Mouse (Mus musculus) C2C12 (cell line): ENCODE results near the gene Rpl10a. TPM values are rescaled to one million over a fixed set of nuclear protein-coding genes. Genes with fewer than 3 reads are reported as not detected.

Experiments
- H3K27me3 ChIP-seq: one replicate; pipeline ENCODE4 v1.6.1; 2011; ENCODE audit not compliant: control insufficient read depth, insufficient read depth, insufficient read length
- H3K36me3 ChIP-seq: one replicate; pipeline ENCODE4 v1.6.1; 2011; ENCODE audit not compliant: control insufficient read depth, insufficient read depth
- H3K4me3 ChIP-seq: one replicate; pipeline ENCODE4 v1.5.1; 2011; ENCODE audit warnings: mild to moderate bottlenecking, control low read depth; ENCODE audit not compliant: poor library complexity, insufficient read depth, severe bottlenecking
- H3K79me2 ChIP-seq: one replicate; pipeline ENCODE4 v1.6.1; 2011; ENCODE audit not compliant: control insufficient read depth, insufficient read depth
- H3K79me3 ChIP-seq: one replicate; pipeline ENCODE4 v1.6.1; 2011; ENCODE audit warnings: low read depth, control low read depth
- H3ac ChIP-seq: one replicate; pipeline ENCODE3; 2011; ENCODE audit warnings: low read depth; ENCODE audit not compliant: control insufficient read depth, insufficient read length
- CEBPB ChIP-seq: IDR thresholded peaks from one replicate; pipeline ENCODE4 v1.6.1; 2011; ENCODE audit warnings: low read depth, mild to moderate bottlenecking, control low read depth, moderate library complexity
- CTCF ChIP-seq: IDR thresholded peaks from one replicate; pipeline ENCODE4 v1.5.1; 2011; ENCODE audit not compliant: control insufficient read depth, insufficient read depth, insufficient read length
- FOSL1 ChIP-seq: IDR thresholded peaks from one replicate; pipeline ENCODE4 v1.8.0; 2011; ENCODE audit warnings: mild to moderate bottlenecking, low read length; ENCODE audit not compliant: poor library complexity, insufficient read depth, severe bottlenecking
- MAX ChIP-seq: IDR thresholded peaks from one replicate; pipeline ENCODE4 v1.6.1; 2011; ENCODE audit warnings: mild to moderate bottlenecking, control low read depth
- MYOD1 ChIP-seq: IDR thresholded peaks from one replicate; pipeline ENCODE4 v1.6.1; 2011; ENCODE audit warnings: low read depth; ENCODE audit not compliant: control insufficient read depth, insufficient read length
- MYOG ChIP-seq: IDR thresholded peaks from one replicate; pipeline ENCODE4 v1.6.1; 2011; ENCODE audit not compliant: control insufficient read depth, insufficient read length; ENCODE audit errors: extremely low read depth
- USF1 ChIP-seq: IDR thresholded peaks from one replicate; pipeline ENCODE4 v1.6.1; 2011; ENCODE audit warnings: low read depth, mild to moderate bottlenecking, control low read depth, moderate library complexity
- polyA plus RNA-seq: library from polyadenylated mRNA; unstranded; fragments of >200 nt; fragmentation: generic; extraction: Trizol; gene quantifications from one replicate; pipeline ENCODE4 v1.2.1, GENCODE M21; 2012; ENCODE audit warnings: missing spikeins

Rpl10a gene
- polyA plus RNA-seq, 1 experiment: 3,499 TPM

DNA sequence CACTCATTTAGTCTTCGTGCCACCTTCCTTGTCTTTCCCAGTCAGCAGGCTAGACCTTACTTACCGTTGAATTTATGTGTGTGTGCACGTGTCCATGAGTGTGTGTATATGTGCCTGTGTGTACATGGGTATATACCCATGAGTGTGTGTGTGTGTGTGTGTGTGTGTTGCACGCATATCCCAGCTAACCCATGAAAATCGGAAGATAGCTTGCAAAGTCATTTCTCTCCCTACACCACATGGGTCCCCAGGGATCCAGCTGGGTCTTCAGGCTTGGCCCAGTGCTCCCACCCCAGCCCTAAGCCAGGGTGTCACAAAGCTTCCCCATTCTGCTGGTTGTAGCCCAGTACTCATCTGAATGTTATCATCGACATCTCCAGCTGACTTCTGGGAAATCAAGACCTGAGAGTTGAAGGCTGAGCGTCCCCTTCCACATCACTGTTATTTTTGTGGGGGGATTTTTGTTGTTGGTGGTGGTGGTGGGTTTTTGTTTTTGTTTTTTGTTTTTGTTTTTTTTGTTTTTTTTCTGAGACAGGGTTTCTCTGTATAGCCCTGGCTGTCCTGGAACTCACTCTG lies 46.3 kb upstream of the Rpl10a start:
- Histone ChIP-seq H3K27me3 (no peaks in the 10 kb centered on the region), H3K4me3 (no peak overlapping the region), H3K36me3 (no peaks in the 10 kb centered on the region)

DNA sequence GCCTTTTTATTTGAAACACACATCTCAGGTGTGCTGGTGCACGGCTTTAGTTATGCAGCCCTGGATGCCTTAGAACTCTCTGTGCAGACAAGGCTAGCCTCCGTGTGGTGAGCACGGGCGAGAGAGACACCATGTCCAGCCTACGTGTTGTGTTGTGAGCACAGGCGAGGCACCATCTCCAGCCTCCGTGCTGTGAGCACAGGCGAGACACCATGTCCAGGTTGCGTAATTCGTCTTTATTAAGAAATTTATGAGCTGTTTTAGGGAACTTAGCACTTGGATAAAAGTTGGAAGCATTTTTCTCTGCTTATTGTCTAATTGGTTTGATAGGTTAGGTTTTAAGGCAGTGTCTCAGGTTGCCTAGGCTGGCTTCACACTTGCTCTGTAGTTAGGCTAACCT lies 45.1 kb upstream of the Rpl10a start:
- Histone ChIP-seq H3ac (no peak overlapping the region), H3K27me3 (no peaks in the 10 kb centered on the region), H3K79me2 (no peaks in the 10 kb centered on the region), H3K79me3 (no peaks in the 10 kb centered on the region), H3K4me3 (no peak overlapping the region), H3K36me3 (no peaks in the 10 kb centered on the region)
- TF ChIP-seq CTCF: no peak
- TF ChIP-seq FOSL1: no peak
- TF ChIP-seq CEBPB: no peak
- TF ChIP-seq MYOG: no peak
- TF ChIP-seq MYOD1: no peak
- no peak for TF ChIP-seq USF1
- no peak for TF ChIP-seq MAX

More for the DNA sequence above, 46.3 kb upstream of the Rpl10a start:
- no peak for TF ChIP-seq MAX
- TF ChIP-seq USF1: no peak
- no peak for TF ChIP-seq CEBPB
- no peak for TF ChIP-seq MYOD1
- no peak for TF ChIP-seq CTCF
- no peak for TF ChIP-seq FOSL1
- TF ChIP-seq MYOG: no peak
- Histone ChIP-seq H3K79me3 (no peaks in the 10 kb centered on the region), H3ac (no peak overlapping the region), H3K79me2 (no peaks in the 10 kb centered on the region)

DNA sequence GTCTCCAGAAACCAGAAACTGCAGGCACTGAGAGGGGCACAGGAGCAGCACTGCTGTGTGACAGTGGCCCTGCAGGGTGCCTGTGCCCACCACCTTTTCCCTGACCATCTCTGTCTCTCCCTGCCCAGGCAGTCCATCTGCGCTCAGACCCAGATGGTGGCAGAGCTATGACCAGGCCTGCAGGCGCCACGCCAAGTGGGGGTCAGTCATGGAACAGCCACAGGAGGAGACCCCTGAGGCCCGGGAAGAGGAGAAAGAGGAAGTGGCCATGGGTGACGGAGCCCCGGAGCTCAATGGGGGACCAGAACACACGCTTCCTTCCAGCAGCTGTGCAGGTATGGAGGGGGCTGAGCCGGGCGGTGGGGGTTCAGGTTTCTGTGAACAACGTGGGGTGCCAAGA lies 42.1 kb upstream of the Rpl10a start:
- Histone ChIP-seq H3K27me3 (no peaks in the 10 kb centered on the region), H3K79me3 (no peaks in the 10 kb centered on the region), H3K79me2 (no peaks in the 10 kb centered on the region), H3K4me3 (no peak overlapping the region), H3K36me3 (no peaks in the 10 kb centered on the region), H3ac (no peak overlapping the region)
- TF ChIP-seq MYOD1 (no peak), USF1 (no peak), FOSL1 (no peak), CEBPB (no peak), MAX (no peak), CTCF (no peak), MYOG (no peak)

DNA sequence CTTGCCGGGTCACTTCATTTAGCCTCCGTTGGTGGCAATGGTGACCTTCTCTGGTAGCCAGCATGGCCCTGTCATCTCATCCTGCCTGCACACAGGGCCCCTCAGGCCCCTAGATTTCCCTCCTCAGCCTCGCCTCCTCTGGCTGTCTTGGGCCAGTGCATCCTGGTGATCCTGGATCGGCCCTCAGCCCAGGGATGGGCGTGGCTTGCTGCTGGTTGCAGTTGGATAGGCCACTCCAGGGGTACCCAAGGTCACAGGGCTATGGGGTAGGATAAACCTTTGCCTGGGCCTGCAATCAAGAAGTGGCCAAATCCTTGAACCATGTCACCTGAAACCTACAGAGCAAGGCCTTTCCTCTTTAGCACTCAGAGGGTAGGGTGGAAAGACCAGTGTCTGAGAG lies 41.3 kb upstream of the Rpl10a start:
- peaks cover 2% of the 10 kb centered on the region for H3K36me3 ChIP-seq
- TF ChIP-seq CTCF (no peak), MYOG (no peak), USF1 (no peak), MAX (no peak), MYOD1 (no peak), FOSL1 (no peak), CEBPB (no peak)
- no peaks in the 10 kb centered on the region for H3K27me3 ChIP-seq
- no peaks in the 10 kb centered on the region for H3K79me3 ChIP-seq
- no peak overlapping the region for H3ac ChIP-seq
- H3K79me2 ChIP-seq: no peaks in the 10 kb centered on the region
- no peak overlapping the region for H3K4me3 ChIP-seq

DNA sequence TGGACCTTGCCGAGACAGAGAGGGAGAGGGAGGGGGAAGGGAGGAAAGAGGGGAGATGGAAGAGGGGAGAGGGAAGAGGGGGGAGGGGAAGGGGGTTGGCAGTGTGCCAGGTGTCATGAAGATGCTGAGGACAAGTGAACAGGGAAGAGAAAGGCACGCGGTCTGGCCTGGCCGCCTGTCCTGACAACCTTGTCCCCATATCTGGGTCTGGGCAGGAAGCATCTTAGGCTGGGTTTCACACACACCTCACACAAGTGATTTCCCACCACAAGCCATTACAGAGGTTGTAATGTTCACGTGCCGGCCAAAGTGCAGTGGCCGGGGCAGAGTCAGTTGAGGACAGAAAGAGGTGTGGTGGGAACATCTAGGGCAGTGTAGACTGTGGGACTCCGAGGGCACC lies 40.7 kb upstream of the Rpl10a start:
- TF ChIP-seq MAX: no peak
- H3K36me3 ChIP-seq: peaks cover 7% of the 10 kb centered on the region

DNA sequence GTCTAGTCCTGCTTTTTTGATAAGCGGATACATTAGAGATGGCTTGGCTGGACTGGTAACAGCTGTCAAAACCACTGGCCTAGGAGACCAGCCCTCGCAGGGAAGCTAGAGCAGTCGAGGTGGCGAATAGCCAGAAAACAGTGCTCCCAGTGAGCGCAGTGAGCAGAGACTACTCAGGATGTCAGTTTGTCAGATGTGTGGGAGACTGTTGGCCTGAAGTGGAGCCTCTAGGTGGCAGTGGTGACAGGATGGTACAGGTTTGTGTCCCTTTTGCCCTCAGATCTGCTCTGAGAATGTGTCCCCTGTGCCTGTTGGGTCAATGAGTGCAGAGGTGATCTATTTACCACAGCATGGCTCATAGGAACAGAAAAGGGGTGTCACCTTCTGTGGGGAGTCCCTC lies 40.3 kb upstream of the Rpl10a start:
- no peaks in the 10 kb centered on the region for H3K79me3 ChIP-seq
- TF ChIP-seq USF1: no peak
- no peak for TF ChIP-seq CEBPB
- no peak for TF ChIP-seq FOSL1
- no peak for TF ChIP-seq MAX
- TF ChIP-seq CTCF: peak; percentile 5
- TF ChIP-seq MYOD1: no peak
- no peak for TF ChIP-seq MYOG
- no peaks in the 10 kb centered on the region for H3K79me2 ChIP-seq
- no peak overlapping the region for H3K4me3 ChIP-seq
- peaks cover 7% of the 10 kb centered on the region for H3K36me3 ChIP-seq
- no peaks in the 10 kb centered on the region for H3K27me3 ChIP-seq
- no peak overlapping the region for H3ac ChIP-seq

More for the DNA sequence above, 40.7 kb upstream of the Rpl10a start:
- Histone ChIP-seq H3K79me2 (no peaks in the 10 kb centered on the region), H3K27me3 (no peaks in the 10 kb centered on the region), H3ac (no peak overlapping the region), H3K79me3 (no peaks in the 10 kb centered on the region), H3K4me3 (no peak overlapping the region)

DNA sequence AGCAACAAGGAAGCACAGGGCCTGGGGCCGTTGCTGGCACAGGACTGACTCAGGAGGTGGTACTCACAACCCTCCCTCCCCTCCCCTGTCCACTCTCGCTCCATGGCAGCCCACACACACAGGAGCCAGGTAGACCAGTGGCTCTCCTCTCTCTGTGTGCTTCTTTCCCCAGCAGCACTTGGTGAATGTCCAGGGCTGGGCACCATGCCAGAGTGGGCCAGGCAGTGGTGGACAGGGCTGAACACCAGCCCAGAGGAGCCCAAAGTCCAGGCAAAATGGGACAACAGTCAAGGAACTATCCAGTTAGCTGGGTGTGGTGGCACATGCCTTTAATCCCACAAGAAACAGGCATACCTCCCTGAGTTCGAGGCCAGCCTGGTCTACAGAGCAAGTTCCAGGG lies 38.0 kb upstream of the Rpl10a start:
- Histone ChIP-seq H3ac (no peak overlapping the region), H3K79me3 (no peaks in the 10 kb centered on the region), H3K36me3 (peaks cover 7% of the 10 kb centered on the region), H3K27me3 (no peaks in the 10 kb centered on the region), H3K79me2 (no peaks in the 10 kb centered on the region), H3K4me3 (no peak overlapping the region)
- TF ChIP-seq MYOD1 (no peak), USF1 (no peak), CEBPB (no peak), FOSL1 (no peak), CTCF (no peak), MYOG (no peak), MAX (no peak)
